23 mouse cellular contexts compared by ENCODE assay signal in genomic region chr15:6999667-7000066, GRCm38 (mm10).
"Had no signal": no experiment of that assay in that cellular context is flagged by ENCODE, and none has a peak within 500 bp of the region (broad histone marks: within the 10 kb centered on the region; RNA-seq: fewer than 3 reads in every experiment).

No protein-coding gene starts in this region.

- H3K27ac ChIP-seq: heart, adult 2 months; heart, embryonic 13.5 days; heart, embryonic 15.5 days; hindbrain, embryonic 13.5 days; hindbrain, embryonic 15.5 days; hindbrain, postnatal 0 days; limb, embryonic 13.5 days; limb, embryonic 15.5 days; liver, embryonic 12.5 days; liver, embryonic 14.5 days had no signal

- H3K9ac ChIP-seq: heart, embryonic 13.5 days; heart, embryonic 15.5 days; hindbrain, embryonic 13.5 days; hindbrain, embryonic 15.5 days; limb, embryonic 13.5 days; limb, embryonic 15.5 days; liver, embryonic 12.5 days; liver, embryonic 14.5 days had no signal

- H3K4me2 ChIP-seq: heart, embryonic 11.5 days; heart, embryonic 13.5 days; heart, embryonic 15.5 days; hindbrain, embryonic 13.5 days; hindbrain, embryonic 15.5 days; limb, embryonic 13.5 days; limb, embryonic 15.5 days; liver, embryonic 12.5 days had no signal

- ATAC-seq: hindbrain, postnatal 0 days; intestine, embryonic 16.5 days; liver, embryonic 12.5 days had no signal

- H3K9me3 ChIP-seq: heart, embryonic 13.5 days; heart, embryonic 15.5 days; hindbrain, embryonic 13.5 days; hindbrain, embryonic 15.5 days; limb, embryonic 13.5 days; limb, embryonic 15.5 days; liver, embryonic 12.5 days had no signal

- H3K36me3 ChIP-seq: heart, embryonic 13.5 days; heart, embryonic 15.5 days; hindbrain, embryonic 13.5 days; hindbrain, embryonic 15.5 days; limb, embryonic 13.5 days; limb, embryonic 15.5 days; liver, embryonic 12.5 days had no signal

- H3K4me3 ChIP-seq: heart, adult 2 months; heart, embryonic 13.5 days; heart, embryonic 15.5 days; hindbrain, embryonic 13.5 days; hindbrain, embryonic 15.5 days; limb, embryonic 13.5 days; limb, embryonic 15.5 days; liver, embryonic 12.5 days had no signal

- H3K4me1 ChIP-seq: heart, embryonic 13.5 days; heart, embryonic 15.5 days; hindbrain, embryonic 13.5 days; hindbrain, embryonic 15.5 days; liver, embryonic 12.5 days had no signal

- DNase-seq: gastrocnemius, postnatal 14 days; gastrocnemius, postnatal 36 days; heart, adult 11 months; heart, adult 2 months; heart, postnatal 14 days; heart, postnatal 36 days; kidney, adult 11 months; kidney, postnatal 10 days; kidney, postnatal 36 days; layer of hippocampus, adult 9-11 months; layer of hippocampus, postnatal 36 days; left cerebral cortex, postnatal 4 days had no signal

- H3K27me3 ChIP-seq: heart, embryonic 13.5 days; heart, embryonic 15.5 days; hindbrain, embryonic 13.5 days; hindbrain, embryonic 15.5 days; limb, embryonic 13.5 days; limb, embryonic 15.5 days had no signal
